Mouse (Mus musculus): ENCODE results near the gene Myd88.

GRCm38 (mm10) chr9:119375008-119375407 is 33.8 kb upstream of the Myd88 start:
- no peak for TF ChIP-seq CTCF (conservative IDR thresholded peaks at IDR 0.05 in 1 of 2, IDR thresholded peaks at IDR 0.05 in 1 of 2; ENCODE audit: low read depth in 2 of 2, low read length in 2 of 2)
- no peak for TF ChIP-seq POLR2A (IDR thresholded peaks at IDR 0.05; ENCODE audit: low read depth, low read length)
- no peak for TF ChIP-seq ZNF384 (IDR thresholded peaks at IDR 0.05; ENCODE audit: low read depth, low read length)
- TF ChIP-seq E2F4 (IDR thresholded peaks at IDR 0.05; ENCODE audit: insufficient replicate concordance, low read depth, low read length), result no peak
- no peak for TF ChIP-seq USF1 (IDR thresholded peaks at IDR 0.05; ENCODE audit: low read depth, low read length)
- TF ChIP-seq HCFC1 (IDR thresholded peaks at IDR 0.05; ENCODE audit: low read depth, low read length), result no peak
- TF ChIP-seq MYC (IDR thresholded peaks at IDR 0.05; ENCODE audit: low read depth, low read length), result no peak
- no peak for TF ChIP-seq BHLHE40 (IDR thresholded peaks at IDR 0.05; ENCODE audit: low read depth, low read length)

Data from CH12.LX (cell line).